Mouse (Mus musculus): ENCODE results near the gene Tfdp1. TPM values are rescaled to one million over a fixed set of nuclear protein-coding genes. Genes with fewer than 3 reads are reported as not detected.

Tfdp1 gene
- total RNA-seq (2023): 100 to 1,000 TPM; 173 to 183 TPM

GRCm38 (mm10) chr8:13338255-13338860, at the start of gene Tfdp1:
Gene Tfdp1, plus strand, starts transcription at chr8:13338751.

DNA sequence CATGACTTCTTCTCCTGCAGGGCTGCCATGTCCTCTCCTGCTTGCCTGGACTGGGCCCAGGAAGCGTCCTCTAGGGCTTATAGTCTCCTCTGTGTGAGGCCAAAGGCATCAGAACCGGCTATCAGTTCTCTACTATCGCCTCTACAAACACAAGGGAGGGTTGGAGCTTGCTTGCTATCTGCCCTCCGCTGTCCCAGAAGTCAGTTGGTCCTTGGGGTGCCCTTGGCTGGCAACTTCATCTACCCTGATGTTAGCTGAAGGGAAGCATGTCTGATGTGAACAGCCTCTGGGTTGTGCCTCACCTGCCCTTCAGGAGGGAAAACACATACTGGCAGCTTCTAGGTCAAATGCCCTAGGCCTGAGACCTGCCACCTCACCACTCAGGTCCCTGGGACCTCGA, 58.2 kb downstream of the Tfdp1 start, which contains the start of gene Atp4b:
Gene Atp4b, minus strand, starts transcription at position 101 of the 400 bp plus-strand sequence.

DNA sequence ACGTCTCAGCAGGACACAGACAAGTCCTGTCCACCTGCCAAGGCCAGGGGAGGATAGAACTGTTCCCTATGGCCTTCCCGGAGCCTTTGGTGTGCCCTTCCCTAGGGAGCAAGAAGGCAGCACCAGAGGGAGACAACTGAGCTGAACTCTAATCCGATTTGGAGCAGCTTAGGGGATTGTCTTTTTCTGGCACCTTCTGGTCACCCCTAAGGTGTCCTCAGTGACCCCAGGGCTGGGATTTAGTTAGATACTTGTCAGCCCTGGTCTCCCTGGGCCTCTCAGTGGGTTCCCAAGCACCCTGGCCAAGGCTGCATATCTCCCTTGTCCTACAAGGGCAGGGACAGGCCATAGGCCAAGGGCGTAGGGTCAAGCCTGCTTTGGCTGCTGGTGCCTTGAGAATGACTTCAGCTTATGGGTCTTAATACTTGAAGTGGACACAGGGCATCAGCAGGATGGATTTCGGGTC, 66.1 kb downstream of the Tfdp1 start, which contains the start of gene Grk1:
Gene Grk1, plus strand, starts transcription at position 416 of the 466 bp plus-strand sequence.

Other genes with a start within 250 kb of the Tfdp1 start
- 10 to 100 TPM; 23.7 to 24.5 TPM for gene Pcid2, start 233.3 kb upstream of the Tfdp1 start, total RNA-seq (2023)
- 10 to 100 TPM; 50.1 to 51.1 TPM for gene Cul4a, start 233.1 kb upstream of the Tfdp1 start, total RNA-seq (2023)
- 100 to 1,000 TPM; 332 to 340 TPM for gene Lamp1, start 179.6 kb upstream of the Tfdp1 start, total RNA-seq (2023)
- gene Grtp1, start 138.1 kb upstream of the Tfdp1 start, total RNA-seq (2023): under 1 TPM; 0.66 to 0.99 TPM
- under 1 TPM; 0.75 to 0.99 TPM for gene Adprhl1, start 84.6 kb upstream of the Tfdp1 start, total RNA-seq (2023)
- gene Dcun1d2, start 50.6 kb upstream of the Tfdp1 start, total RNA-seq (2023): 10 to 100 TPM in 1 of 2 experiments, 1 to 10 TPM in 1; 9.3 to 10.7 TPM
- 10 to 100 TPM; 48.6 to 49.7 TPM for gene Tmco3, start 50.6 kb upstream of the Tfdp1 start, total RNA-seq (2023)
- gene Atp4b, start 58.1 kb downstream of the Tfdp1 start, total RNA-seq (2023): not detected
- gene Grk1, start 66.3 kb downstream of the Tfdp1 start, total RNA-seq (2023): not detected
- not detected for gene Tmem255b, start 96.4 kb downstream of the Tfdp1 start, total RNA-seq (2023)
- under 1 TPM; 0.31 to 0.68 TPM for gene Gas6, start 155.7 kb downstream of the Tfdp1 start, total RNA-seq (2023)
- 1 to 10 TPM in 1 of 2 experiments, under 1 TPM in 1; 0.42 to 1.9 TPM for gene 1700029H14Rik, start 223.7 kb downstream of the Tfdp1 start, total RNA-seq (2023)

Measured in neutrophil, adult 83 days (primary cell).